Mouse (Mus musculus) kidney, embryonic 14.5 days (tissue): ENCODE data around the gene Lilrb4a. TPM values are rescaled to one million over a fixed set of nuclear protein-coding genes. Genes with fewer than 3 reads are reported as not detected.

Experiments used
- ATAC-seq: fragments of 200-750 bp; cut with Nextera tagmentation; 2 replicates; pipeline ENCODE4 v1.8.0; 2017; ENCODE audit warnings: moderate number of reproducible peaks, mild to moderate bottlenecking, moderate TSS enrichment, moderate library complexity; ENCODE audit not compliant: low FRiP score, low TSS enrichment
- H3K27ac ChIP-seq: fragments of 300-500 bp; sonication (generic); 2 replicates; pipeline ENCODE4 v1.5.1; 2014; ENCODE audit warnings: low read depth, mild to moderate bottlenecking, low read length, moderate library complexity, mixed read lengths
- H3K27me3 ChIP-seq: fragments of 300-500 bp; sonication (generic); 2 replicates; pipeline ENCODE4 v1.6.1; 2014; ENCODE audit warnings: mild to moderate bottlenecking, low read length; ENCODE audit not compliant: control insufficient read depth, insufficient read depth
- H3K36me3 ChIP-seq: fragments of 300-500 bp; sonication (generic); 2 replicates; pipeline ENCODE4 v1.6.1; 2014; ENCODE audit warnings: low read length, mixed read lengths; ENCODE audit not compliant: control insufficient read depth, insufficient read depth
- H3K4me1 ChIP-seq: fragments of 300-500 bp; sonication (generic); 2 replicates; pipeline ENCODE4 v1.6.1; 2014; ENCODE audit warnings: low read length, mixed read lengths; ENCODE audit not compliant: control insufficient read depth, insufficient read depth
- H3K4me2 ChIP-seq: fragments of 300-500 bp; sonication (generic); replicated peaks from 2 replicates; pipeline ENCODE4 v1.6.1; 2014; ENCODE audit warnings: low read depth, mild to moderate bottlenecking, low read length
- H3K4me3 ChIP-seq: fragments of 300-500 bp; sonication (generic); 2 replicates; pipeline ENCODE4 v1.5.1; 2014; ENCODE audit warnings: mild to moderate bottlenecking, low read length
- H3K9ac ChIP-seq: fragments of 300-500 bp; sonication (generic); 2 replicates; pipeline ENCODE4 v1.6.1; 2014; ENCODE audit warnings: low read depth, mild to moderate bottlenecking, low read length, moderate library complexity
- H3K9me3 ChIP-seq: fragments of 300-500 bp; sonication (generic); 2 replicates; pipeline ENCODE4 v1.6.1; 2016; ENCODE audit warnings: low read length; ENCODE audit not compliant: control insufficient read depth
- WGBS: fragments of 180-500 bp; shearing (Covaris S2); extraction: QIAGEN DNeasy Blood & Tissue Kit; methylation state at CpG from one replicate; pipeline ENCODE4 v1.1.7; 2014; 5-methylcytosine and 5-hydroxymethylcytosine counted together
- polyA plus RNA-seq: library from polyadenylated mRNA; unstranded; fragments of >200 nt; fragmentation: Nextera tagmentation; extraction: Ambion mirVana; gene quantifications from 2 replicates; pipeline ENCODE4 v1.2.1, GENCODE M21; 2014

Lilrb4a gene
- polyA plus RNA-seq, 1 experiment from 2014 or later, result 2.7 TPM

GRCm38 (mm10) chr10:51521453-51521852 lies 30.7 kb downstream of the Lilrb4a start:
- H3K36me3 ChIP-seq, result no peaks in the 10 kb centered on the region
- H3K4me1 ChIP-seq, result no peaks in the 10 kb centered on the region
- no peak overlapping the region for H3K4me3 ChIP-seq
- H3K27ac ChIP-seq, result no peak overlapping the region
- no peak overlapping the region for H3K9ac ChIP-seq
- H3K9me3 ChIP-seq, result no peaks in the 10 kb centered on the region
- H3K4me2 ChIP-seq, result no peak overlapping the region
- H3K27me3 ChIP-seq, result no peaks in the 10 kb centered on the region
- no peak for ATAC-seq

GRCm38 (mm10) chr10:51526090-51526489 lies 35.3 kb downstream of the Lilrb4a start:
- Histone ChIP-seq H3K9ac (no peak overlapping the region), H3K27ac (no peak overlapping the region), H3K9me3 (no peaks in the 10 kb centered on the region), H3K4me3 (no peak overlapping the region), H3K36me3 (no peaks in the 10 kb centered on the region), H3K4me1 (no peaks in the 10 kb centered on the region), H3K27me3 (no peaks in the 10 kb centered on the region), H3K4me2 (no peak overlapping the region)
- WGBS, result 81% methylated on average over 7 of the region's 7 CpGs
- no peak for ATAC-seq

GRCm38 (mm10) chr10:51526633-51527032 lies 35.9 kb downstream of the Lilrb4a start:
- H3K9me3 ChIP-seq, result no peaks in the 10 kb centered on the region
- H3K27me3 ChIP-seq, result no peaks in the 10 kb centered on the region
- H3K4me2 ChIP-seq, result no peak overlapping the region
- H3K27ac ChIP-seq, result no peak overlapping the region
- ATAC-seq, result no peak
- H3K4me3 ChIP-seq, result no peak overlapping the region
- no peak overlapping the region for H3K9ac ChIP-seq
- WGBS, result 82% methylated on average over 4 of the region's 4 CpGs
- no peaks in the 10 kb centered on the region for H3K4me1 ChIP-seq
- no peaks in the 10 kb centered on the region for H3K36me3 ChIP-seq

DNA sequence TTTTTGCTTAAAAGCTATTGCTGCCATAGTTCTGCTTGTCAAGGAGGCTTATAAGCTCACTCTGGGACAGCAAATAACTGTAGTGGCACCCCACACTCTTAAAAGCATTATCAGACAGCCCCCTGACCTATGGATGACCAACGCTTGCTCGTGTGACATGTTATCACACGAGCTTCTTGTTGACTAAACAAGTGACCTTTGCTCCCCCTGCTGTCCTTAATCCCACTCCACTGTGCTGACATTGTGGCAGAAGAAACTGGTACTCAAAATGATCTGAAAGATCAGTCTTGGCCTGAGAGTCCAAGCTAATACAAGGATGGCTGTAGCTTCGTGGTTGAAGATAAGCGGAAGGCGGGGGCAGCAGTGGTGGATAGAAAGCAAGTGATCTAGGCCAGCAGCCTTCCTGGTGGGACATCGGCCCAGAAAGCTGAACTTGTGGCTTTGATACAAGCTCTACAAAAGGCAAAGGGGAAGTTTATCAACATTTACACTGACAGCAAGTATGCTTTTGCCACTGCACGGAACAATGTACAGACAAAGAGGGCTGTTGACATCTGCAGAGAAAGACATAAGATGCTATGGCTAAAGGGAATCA lies 38.2 kb downstream of the Lilrb4a start:
- Histone ChIP-seq H3K36me3 (no peaks in the 10 kb centered on the region), H3K4me1 (no peaks in the 10 kb centered on the region), H3K27me3 (no peaks in the 10 kb centered on the region), H3K27ac (no peak overlapping the region), H3K4me3 (no peak overlapping the region), H3K9ac (no peak overlapping the region), H3K4me2 (no peak overlapping the region), H3K9me3 (no peaks in the 10 kb centered on the region)
- 73% methylated on average over 8 of the region's 8 CpGs for WGBS
- no peak for ATAC-seq

- no peak for ATAC-seq
- Histone ChIP-seq H3K27me3 (no peaks in the 10 kb centered on the region), H3K9me3 (no peaks in the 10 kb centered on the region), H3K4me3 (no peak overlapping the region), H3K9ac (no peak overlapping the region), H3K27ac (no peak overlapping the region), H3K36me3 (no peaks in the 10 kb centered on the region), H3K4me1 (no peaks in the 10 kb centered on the region), H3K4me2 (no peak overlapping the region)
- 81% methylated on average over 3 of the region's 3 CpGs for WGBS
These were observed 38.7 kb downstream of the Lilrb4a start for GRCm38 (mm10) chr10:51529497-51529896.

DNA sequence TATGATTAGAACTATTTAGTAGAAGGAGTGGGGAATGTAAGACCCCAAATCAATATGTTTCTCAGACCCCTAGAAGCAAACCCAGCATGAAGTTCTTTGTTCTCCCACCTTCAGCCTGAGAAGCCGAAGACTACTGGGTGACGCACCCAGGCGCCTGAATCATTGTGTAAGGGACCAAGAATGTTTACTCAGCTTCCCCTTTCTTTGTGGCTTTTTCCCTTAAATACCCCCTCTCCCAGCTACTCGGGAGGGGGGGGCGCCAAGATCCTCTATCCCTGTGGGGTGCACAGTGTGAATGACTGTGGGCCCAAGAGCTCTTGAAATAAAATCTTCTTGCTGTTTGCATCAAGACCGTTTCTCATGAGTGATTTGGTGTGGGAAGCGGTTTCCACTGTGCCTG lies 40.1 kb downstream of the Lilrb4a start:
- 89% methylated on average over 7 of the region's 7 CpGs for WGBS
- no peaks in the 10 kb centered on the region for H3K27me3 ChIP-seq
- ATAC-seq, result no peak
- H3K36me3 ChIP-seq, result no peaks in the 10 kb centered on the region
- H3K4me1 ChIP-seq, result no peaks in the 10 kb centered on the region
- no peaks in the 10 kb centered on the region for H3K9me3 ChIP-seq
- H3K27ac ChIP-seq, result no peak overlapping the region
- H3K9ac ChIP-seq, result no peak overlapping the region
- H3K4me2 ChIP-seq, result no peak overlapping the region
- H3K4me3 ChIP-seq, result no peak overlapping the region

Other genes starting within 250 kb of the Lilrb4a start
- gene Gm49339, start 10.3 kb upstream of the Lilrb4a start, polyA plus RNA-seq, result 0.41 and 1.1 TPM in 2 replicates
- gene Lilr4b, start 10.3 kb upstream of the Lilrb4a start, polyA plus RNA-seq, result 0.23 and 0.38 TPM in 2 replicates
- 4.6 and 5.6 TPM in 2 replicates for gene Fam162b, start 99.6 kb downstream of the Lilrb4a start, polyA plus RNA-seq
- gene Gprc6a, start 140.5 kb downstream of the Lilrb4a start, polyA plus RNA-seq, result not detected in 2 replicates
- gene Rfx6, start 186.8 kb downstream of the Lilrb4a start, polyA plus RNA-seq, result not detected in 2 replicates